In the genomic region with DNA sequence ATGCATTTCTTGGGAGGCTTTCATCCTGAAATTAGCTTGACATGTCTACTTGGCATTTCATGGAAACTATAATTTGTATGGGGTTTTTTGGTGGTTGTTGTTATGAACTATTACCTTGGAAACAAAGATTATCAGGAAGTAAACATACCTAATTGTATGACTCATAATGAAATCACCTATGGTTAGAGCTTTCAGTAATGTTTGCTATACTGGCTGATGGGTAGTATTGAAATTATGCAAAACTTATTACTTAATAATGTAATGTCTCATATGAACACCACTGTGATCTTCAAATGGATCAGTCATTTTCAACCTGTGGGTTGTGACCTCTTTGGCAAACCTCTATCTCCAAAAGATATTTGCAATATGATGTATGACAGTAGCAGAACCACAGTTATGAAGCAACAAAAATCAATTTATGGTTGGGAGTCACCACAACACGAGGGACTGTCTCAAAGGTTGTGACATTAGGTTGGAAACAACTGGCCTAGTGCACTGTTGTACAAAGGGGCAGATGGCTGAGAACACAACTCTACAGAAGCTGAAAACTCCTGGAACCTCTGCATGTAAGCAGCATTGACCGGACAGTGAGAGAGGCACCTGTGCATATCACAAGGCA, we compare ENCODE assay signal across 15 mouse cellular contexts. TPM values are rescaled to one million over a fixed set of nuclear protein-coding genes. Genes with fewer than 3 reads are reported as not detected.
DNase-seq lines count a peak whose midpoint lies in the region.
"Had no signal": no experiment of that assay in that cellular context is flagged by ENCODE, and none has a peak within 500 bp of the region (broad histone marks: within the 10 kb centered on the region; RNA-seq: fewer than 3 reads in every experiment).

No protein-coding gene starts in this region.

- DNase-seq in testis, postnatal 10 days (ENCODE audit: low spot score), result peak; percentile 21
- DNase-seq in testis, postnatal 14 days (ENCODE audit: low spot score), result no peak
- DNase-seq in CD4-positive, CD25-positive, alpha-beta regulatory T cell, adult 2 months (ENCODE audit: low read depth, low spot score), result peak; percentile 44
- peak; percentile 72 for DNase-seq in induced T-regulatory cell, adult 2 months (ENCODE audit: low read depth)
- no peak for DNase-seq in layer of hippocampus, postnatal 14 days (ENCODE audit: low spot score in 2 of 2)
- DNase-seq in kidney, postnatal 25 days, result no peak
- DNase-seq in c-Kit-positive CD71-positive TER-119-positive erythroid progenitor cells, embryonic 14.5 days (ENCODE audit: low spot score), result no peak
- DNase-seq: adrenal gland, postnatal 14 days; B cell, adult 2 months; cerebellum, adult 18-20 months; cerebellum, adult 9-11 months; cerebellum, postnatal 36 days; gastrocnemius, postnatal 10 days; heart, adult 18-20 months; heart, postnatal 14 days had no signal

RNA-seq across cellular contexts. Expression of a gene that starts 33.5 kb away (rescaled TPM):
- total RNA-seq in layer of hippocampus, postnatal 14 days (2021), result 10 to 100 TPM; 32.4 to 34.8 TPM

RNA-seq across cellular contexts. Expression of a gene that starts 49.8 kb away (rescaled TPM):
- total RNA-seq in layer of hippocampus, postnatal 14 days (2021), result 10 to 100 TPM; 49.1 to 51.3 TPM

Comparison
In these comparisons a context has a peak if more than half of its experiments do, and no peak if none do; other contexts are left out.
1. DNase-seq: peak in testis, postnatal 10 days (single experiment), CD4-positive, CD25-positive, alpha-beta regulatory T cell, adult 2 months (single experiment) and induced T-regulatory cell, adult 2 months (single experiment); none in testis, postnatal 14 days (single experiment), layer of hippocampus, postnatal 14 days (0 of 2), kidney, postnatal 25 days (0 of 2) and c-Kit-positive CD71-positive TER-119-positive erythroid progenitor cells, embryonic 14.5 days (single experiment).